Mouse (Mus musculus) thymus, postnatal 10 days (tissue): Measurements from ENCODE around the gene Gfod2.

Source experiments
- DNase-seq, 2 experiments: peaks; one replicate each; pipeline ENCODE4 v3.0.0; 2021; ENCODE audit warnings: low spot score in 2 of 2

Gfod2 gene

GRCm38 (mm10) chr8:105685796-105686308, 72.6 kb downstream of the Gfod2 start, which contains the start of gene Carmil2:
Carmil2 (plus strand) TSS chr8:105686274.
- peak; percentile 96 to 97 for DNase-seq

DNA sequence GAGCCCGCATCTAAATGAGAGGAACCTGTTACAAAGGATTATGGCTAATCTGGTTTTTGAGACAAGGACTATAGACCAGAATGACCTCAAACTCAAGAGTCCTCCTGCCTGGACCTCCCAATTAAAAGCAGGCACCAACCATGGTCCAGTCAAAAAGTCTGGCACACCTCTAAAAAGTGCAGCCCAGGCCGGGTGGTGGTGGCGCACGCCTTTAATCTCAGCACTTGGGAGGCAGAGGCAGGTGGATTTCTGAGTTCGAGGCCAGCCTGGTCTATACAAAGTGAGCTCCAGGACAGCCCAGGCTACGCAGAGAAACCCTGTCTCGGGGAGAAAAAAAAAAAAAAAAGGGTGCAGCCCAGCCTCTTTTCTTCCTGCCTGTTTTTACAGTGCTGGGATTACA, 73.1 kb downstream of the Gfod2 start:
- DNase-seq = peak in 1 of 2 experiments; percentile 11

GRCm38 (mm10) chr8:105677891-105678290, 80.6 kb downstream of the Gfod2 start:
- no peak for DNase-seq
